Mouse (Mus musculus) embryonic facial prominence, embryonic 13.5 days (tissue): Measurements from ENCODE around the gene Gm7879. TPM values are rescaled to one million over a fixed set of nuclear protein-coding genes. Genes with fewer than 3 reads are reported as not detected.
A peak's percentile ranks its signal among the peaks of the same experiment; 100 is the strongest.

ENCODE experiments used
- ATAC-seq: fragments of 200-750 bp; cut with Nextera tagmentation; 2 replicates; pipeline ENCODE4 v1.8.0; 2017; ENCODE audit warnings: low read depth; ENCODE audit not compliant: insufficient number of reproducible peaks, insufficient read depth, low FRiP score, low TSS enrichment
- H3K27ac ChIP-seq: fragments of 300-500 bp; sonication (generic); 2 replicates; pipeline ENCODE4 v1.5.1; 2015; ENCODE audit warnings: moderate library complexity, mild to moderate bottlenecking, inconsistent platforms
- H3K27me3 ChIP-seq: fragments of 300-500 bp; sonication (generic); 2 replicates; pipeline ENCODE4 v1.6.1; 2015; ENCODE audit warnings: mild to moderate bottlenecking, inconsistent platforms
- H3K36me3 ChIP-seq: fragments of 300-500 bp; sonication (generic); 2 replicates; pipeline ENCODE4 v1.6.1; 2015; ENCODE audit warnings: mild to moderate bottlenecking, inconsistent platforms
- H3K4me1 ChIP-seq: fragments of 300-500 bp; sonication (generic); 2 replicates; pipeline ENCODE4 v1.6.1; 2015; ENCODE audit warnings: inconsistent platforms
- H3K4me2 ChIP-seq: fragments of 300-500 bp; sonication (generic); 2 replicates; pipeline ENCODE4 v1.6.1; 2015; ENCODE audit warnings: moderate library complexity, mild to moderate bottlenecking, inconsistent platforms
- H3K4me3 ChIP-seq: fragments of 300-500 bp; sonication (generic); 2 replicates; pipeline ENCODE4 v1.5.1; 2015; ENCODE audit warnings: mild to moderate bottlenecking, inconsistent platforms
- H3K9ac ChIP-seq: fragments of 300-500 bp; sonication (generic); 2 replicates; pipeline ENCODE4 v1.6.1; 2015; ENCODE audit warnings: mild to moderate bottlenecking, inconsistent platforms
- H3K9me3 ChIP-seq: fragments of 300-500 bp; sonication (generic); 2 replicates; pipeline ENCODE4 v1.6.1; 2016; ENCODE audit warnings: inconsistent platforms
- WGBS: fragments of 180-500 bp; shearing (Covaris S2); methylation state at CpG from one replicate; pipeline ENCODE4 v1.1.7; 2015; ENCODE audit warnings: mixed read lengths; 5-methylcytosine and 5-hydroxymethylcytosine counted together
- polyA plus RNA-seq: library from polyadenylated mRNA; unstranded; fragments of >200 nt; fragmentation: Nextera tagmentation; extraction: Ambion mirVana; gene quantifications from 2 replicates; pipeline ENCODE4 v1.2.1, GENCODE M21; 2015

Gene Gm7879
- polyA plus RNA-seq, 1 experiment from 2014 or later: not detected

DNA sequence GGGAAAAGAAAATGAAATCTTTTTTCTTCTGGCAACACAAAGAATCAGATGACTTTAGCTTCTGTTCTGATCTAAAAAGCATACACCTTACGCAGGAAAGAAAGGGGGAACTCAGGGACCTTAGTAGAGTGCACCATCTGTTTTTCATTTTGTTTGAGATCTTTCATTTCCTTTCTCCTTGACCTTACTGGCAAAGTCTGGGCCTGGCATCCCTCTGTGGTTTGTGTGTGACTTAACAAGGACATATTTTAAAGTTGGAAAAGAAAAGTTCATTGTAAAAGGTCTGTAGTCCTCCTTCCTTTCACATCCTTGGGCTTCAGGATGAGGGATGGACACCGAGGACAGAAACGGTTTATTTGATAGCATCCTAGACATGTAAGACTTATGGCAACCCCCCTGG lies 17.0 kb upstream of the Gm7879 start:
- Histone ChIP-seq H3K9ac (no peak overlapping the region), H3K4me1 (peaks cover 12% of the 10 kb centered on the region; the same call in 1 of the 2 replicates), H3K9me3 (no peaks in the 10 kb centered on the region), H3K4me3 (no peak overlapping the region), H3K36me3 (no peaks in the 10 kb centered on the region), H3K27me3 (no peaks in the 10 kb centered on the region; the same call in 1 of the 2 replicates), H3K27ac (peak overlapping the region; percentile 62), H3K4me2 (no peak overlapping the region)
- ATAC-seq: 0 out of 2 replicates have a peak, but pooled peaks have one; percentile 32
- WGBS: 20% methylated on average over 3 of the region's 3 CpGs

DNA sequence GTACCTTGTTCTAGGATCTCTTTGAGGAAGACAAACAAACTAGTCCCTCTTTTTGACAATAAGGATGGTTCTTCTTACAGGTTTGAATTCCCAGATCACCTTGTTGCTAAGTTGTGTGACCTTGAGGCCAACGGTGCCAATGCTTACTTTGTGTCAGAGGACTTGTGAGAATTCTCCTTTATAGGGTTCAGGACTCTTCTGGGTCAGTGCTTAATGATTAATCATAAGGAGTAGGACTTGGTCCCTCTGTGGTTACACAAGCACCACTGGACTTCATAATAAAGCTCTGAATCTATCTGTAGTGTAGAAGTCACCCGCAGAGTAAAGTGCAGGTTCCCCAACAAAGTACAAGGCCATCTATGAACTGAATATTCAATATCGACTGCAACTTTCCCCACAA lies 8.3 kb upstream of the Gm7879 start:
- H3K27ac ChIP-seq: no peak overlapping the region
- no peaks in the 10 kb centered on the region for H3K4me1 ChIP-seq
- no peak for ATAC-seq
- H3K9ac ChIP-seq: no peak overlapping the region
- H3K4me2 ChIP-seq: no peak overlapping the region
- 92% methylated on average over 3 of the region's 3 CpGs for WGBS
- no peaks in the 10 kb centered on the region for H3K9me3 ChIP-seq
- H3K36me3 ChIP-seq: no peaks in the 10 kb centered on the region
- H3K27me3 ChIP-seq: no peaks in the 10 kb centered on the region
- no peak overlapping the region for H3K4me3 ChIP-seq

DNA sequence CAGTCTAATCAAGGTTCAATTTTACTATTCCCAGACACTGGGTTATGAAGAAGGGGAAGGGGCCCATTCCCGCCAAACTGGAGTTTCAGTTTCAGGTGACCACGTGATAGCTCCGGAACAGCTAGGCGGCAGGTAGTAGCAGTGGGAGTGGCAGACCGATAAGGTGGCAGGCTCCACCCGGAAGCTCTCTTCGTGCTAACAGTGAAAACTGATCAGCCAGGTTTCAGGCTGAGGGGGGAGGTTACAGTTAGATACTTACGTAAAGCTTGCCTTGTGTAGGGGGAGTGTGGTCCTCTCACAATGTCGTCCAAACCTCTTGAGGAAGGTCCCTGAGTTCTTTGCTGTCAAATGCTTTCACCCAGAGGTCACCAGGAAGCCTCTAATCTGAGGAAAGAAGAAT lies 3.7 kb upstream of the Gm7879 start:
- H3K27ac ChIP-seq: no peak overlapping the region
- no peaks in the 10 kb centered on the region for H3K4me1 ChIP-seq
- no peak for ATAC-seq
- WGBS: 55% methylated on average over 9 of the region's 9 CpGs
- no peaks in the 10 kb centered on the region for H3K27me3 ChIP-seq
- no peak overlapping the region for H3K9ac ChIP-seq
- H3K36me3 ChIP-seq: no peaks in the 10 kb centered on the region
- no peak overlapping the region for H3K4me3 ChIP-seq
- H3K4me2 ChIP-seq: no peak overlapping the region
- H3K9me3 ChIP-seq: no peaks in the 10 kb centered on the region

DNA sequence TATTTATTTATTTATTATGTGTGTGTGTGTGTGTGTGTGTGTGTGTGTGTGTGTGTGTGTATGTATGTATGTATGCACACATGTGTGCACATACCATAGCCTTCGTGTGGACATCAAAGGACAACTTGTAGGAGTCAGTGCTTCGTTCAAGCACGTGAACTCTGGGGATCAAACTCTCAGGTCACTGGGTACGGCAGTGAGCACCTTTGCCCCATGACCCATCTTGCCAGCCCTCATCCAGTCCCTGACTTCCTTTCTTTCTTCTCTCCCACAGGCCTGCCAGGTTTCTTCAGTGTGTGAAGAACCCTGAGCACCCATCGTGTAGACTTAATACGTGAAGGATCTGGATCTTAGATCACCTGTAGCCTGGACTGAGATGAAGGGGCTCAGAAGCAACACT lies 2.9 kb upstream of the Gm7879 start:
- 89% methylated on average over 6 of the region's 6 CpGs for WGBS
- no peak for ATAC-seq
- Histone ChIP-seq H3K36me3 (no peaks in the 10 kb centered on the region), H3K27me3 (no peaks in the 10 kb centered on the region), H3K4me2 (no peak overlapping the region), H3K4me3 (no peak overlapping the region), H3K9me3 (no peaks in the 10 kb centered on the region), H3K4me1 (no peaks in the 10 kb centered on the region), H3K9ac (no peak overlapping the region), H3K27ac (no peak overlapping the region)

DNA sequence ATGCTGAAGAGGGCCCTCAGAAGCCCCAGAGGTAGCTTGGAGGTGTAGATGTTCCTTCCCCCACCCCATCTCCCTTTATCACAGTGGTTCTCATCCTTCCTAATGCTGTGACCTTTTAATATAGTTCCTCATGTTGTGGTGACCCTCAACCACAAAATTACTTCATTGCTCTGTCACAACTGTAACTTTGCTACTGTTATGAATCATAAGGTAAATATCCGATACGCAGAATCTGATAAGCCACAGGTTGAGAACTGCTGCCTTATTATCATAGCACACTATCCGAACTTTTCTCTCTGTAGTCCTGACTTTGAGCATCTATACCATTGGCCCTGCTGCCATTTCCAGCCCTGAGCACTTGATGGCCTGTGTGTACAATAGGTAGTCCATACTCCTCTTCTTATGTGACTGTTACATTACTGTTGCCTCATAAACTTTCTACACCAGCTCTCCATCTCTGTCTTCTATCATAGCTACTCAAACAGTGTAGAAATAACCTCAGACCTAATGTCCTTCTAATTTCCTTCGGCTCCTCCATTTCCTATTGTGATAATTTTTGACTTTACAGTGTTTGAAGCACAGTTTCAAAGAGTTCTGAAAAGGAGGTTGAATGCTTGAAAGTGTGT lies 2.4 kb downstream of the Gm7879 start:
- no peak for ATAC-seq
- Histone ChIP-seq H3K9ac (no peak overlapping the region), H3K27me3 (no peaks in the 10 kb centered on the region), H3K9me3 (no peaks in the 10 kb centered on the region), H3K4me3 (no peak overlapping the region), H3K36me3 (no peaks in the 10 kb centered on the region), H3K27ac (no peak overlapping the region), H3K4me1 (no peaks in the 10 kb centered on the region), H3K4me2 (no peak overlapping the region)
- 94% methylated on average over 4 of the region's 4 CpGs for WGBS

DNA sequence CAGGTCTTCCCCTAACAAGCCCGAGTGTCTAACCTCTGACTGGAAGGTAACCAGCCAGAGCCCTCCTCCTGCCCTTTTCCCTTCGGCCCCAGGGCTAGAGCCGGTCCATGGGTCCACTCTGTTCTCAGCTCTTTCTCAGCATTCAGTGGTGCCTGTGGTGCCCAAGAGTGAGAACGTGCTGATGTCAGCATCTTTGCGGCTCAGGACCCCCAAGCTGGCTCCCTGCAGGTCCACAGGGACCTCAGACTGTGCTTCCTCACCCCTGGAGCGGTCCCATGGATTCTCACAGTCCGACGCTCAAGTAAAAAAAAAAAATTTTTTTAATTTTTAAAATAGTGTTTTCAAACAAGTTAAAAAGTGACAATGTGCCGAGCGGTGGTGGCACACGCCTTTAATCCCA lies 8.9 kb downstream of the Gm7879 start:
- Histone ChIP-seq H3K27me3 (no peaks in the 10 kb centered on the region), H3K4me3 (no peak overlapping the region), H3K36me3 (no peaks in the 10 kb centered on the region), H3K4me1 (no peaks in the 10 kb centered on the region), H3K27ac (no peak overlapping the region), H3K9me3 (no peaks in the 10 kb centered on the region), H3K4me2 (no peak overlapping the region), H3K9ac (no peak overlapping the region)
- 85% methylated on average over 11 of the region's 11 CpGs for WGBS
- ATAC-seq: no peak

DNA sequence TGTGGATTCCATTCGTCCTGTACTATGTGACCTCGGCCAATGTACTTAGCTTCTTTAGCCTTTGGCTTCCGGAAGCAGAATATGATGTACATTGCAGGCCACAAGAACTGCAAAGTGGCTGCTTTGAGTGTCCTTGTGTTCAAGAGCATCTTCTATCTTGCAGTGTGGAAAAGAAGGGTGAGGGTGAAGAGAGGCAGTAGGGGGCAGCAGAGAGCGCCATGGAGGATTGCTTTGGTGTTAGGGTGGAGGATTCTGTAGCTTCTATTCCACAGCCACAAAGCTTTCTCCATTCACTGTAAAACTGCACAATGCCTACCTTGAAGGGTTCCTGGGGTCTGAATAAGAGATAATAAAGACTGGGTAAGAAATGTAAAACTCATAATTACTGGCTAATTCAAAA lies 11.0 kb downstream of the Gm7879 start:
- ATAC-seq: no peak
- no peak overlapping the region for H3K4me2 ChIP-seq
- no peak overlapping the region for H3K9ac ChIP-seq
- H3K9me3 ChIP-seq: no peaks in the 10 kb centered on the region
- H3K4me3 ChIP-seq: no peak overlapping the region
- no peaks in the 10 kb centered on the region for H3K36me3 ChIP-seq
- H3K4me1 ChIP-seq: no peaks in the 10 kb centered on the region
- no peak overlapping the region for H3K27ac ChIP-seq
- WGBS: 35% methylated on average over 4 of the region's 4 CpGs
- H3K27me3 ChIP-seq: no peaks in the 10 kb centered on the region

DNA sequence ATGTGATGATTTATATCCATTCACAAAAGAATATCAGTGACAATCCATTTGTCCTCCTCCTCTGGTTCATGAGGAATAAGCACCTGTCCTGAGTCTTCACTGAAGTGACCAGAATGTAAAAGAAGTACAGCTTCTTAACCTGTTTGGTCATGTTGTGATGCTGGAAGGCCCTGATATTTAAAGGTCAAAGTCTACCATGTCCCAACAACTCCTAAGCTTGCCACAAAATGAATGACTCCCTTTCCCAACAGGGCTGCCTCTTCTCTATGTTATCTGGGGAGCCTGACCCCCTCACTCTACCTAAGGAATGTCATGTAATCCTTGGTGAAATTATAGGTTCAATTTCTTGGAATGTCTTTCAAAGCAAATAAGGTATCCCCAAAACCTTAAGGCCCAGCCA lies 14.8 kb downstream of the Gm7879 start:
- no peak for ATAC-seq
- Histone ChIP-seq H3K36me3 (no peaks in the 10 kb centered on the region), H3K9me3 (no peaks in the 10 kb centered on the region), H3K9ac (no peak overlapping the region), H3K4me1 (no peaks in the 10 kb centered on the region), H3K27me3 (no peaks in the 10 kb centered on the region), H3K4me2 (no peak overlapping the region), H3K27ac (no peak overlapping the region), H3K4me3 (no peak overlapping the region)

DNA sequence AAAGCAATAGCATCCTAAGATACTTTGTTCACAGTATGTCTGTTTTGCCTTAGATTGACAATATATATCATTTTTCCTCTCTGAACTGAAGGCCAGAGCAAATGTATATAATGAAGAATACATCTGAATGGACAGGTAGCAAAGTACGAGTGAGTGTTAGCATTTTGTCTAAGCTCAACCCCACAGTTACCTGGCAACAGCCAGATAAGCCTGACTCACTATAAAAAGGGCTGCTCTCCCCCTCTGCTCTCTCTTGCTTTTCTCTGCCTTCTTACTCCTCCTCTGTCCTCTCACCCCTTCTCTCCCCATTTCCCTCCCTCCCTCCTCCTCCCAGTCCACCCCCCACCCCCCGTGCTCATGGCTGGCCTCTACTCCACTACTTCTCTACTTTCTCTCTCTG lies 20.3 kb downstream of the Gm7879 start:
- no peak for ATAC-seq
- WGBS: 41% methylated on average over 2 of the region's 2 CpGs
- Histone ChIP-seq H3K9ac (no peak overlapping the region), H3K36me3 (no peaks in the 10 kb centered on the region), H3K9me3 (no peaks in the 10 kb centered on the region), H3K27me3 (no peaks in the 10 kb centered on the region), H3K4me2 (no peak overlapping the region), H3K4me1 (no peaks in the 10 kb centered on the region), H3K27ac (no peak overlapping the region), H3K4me3 (no peak overlapping the region)

DNA sequence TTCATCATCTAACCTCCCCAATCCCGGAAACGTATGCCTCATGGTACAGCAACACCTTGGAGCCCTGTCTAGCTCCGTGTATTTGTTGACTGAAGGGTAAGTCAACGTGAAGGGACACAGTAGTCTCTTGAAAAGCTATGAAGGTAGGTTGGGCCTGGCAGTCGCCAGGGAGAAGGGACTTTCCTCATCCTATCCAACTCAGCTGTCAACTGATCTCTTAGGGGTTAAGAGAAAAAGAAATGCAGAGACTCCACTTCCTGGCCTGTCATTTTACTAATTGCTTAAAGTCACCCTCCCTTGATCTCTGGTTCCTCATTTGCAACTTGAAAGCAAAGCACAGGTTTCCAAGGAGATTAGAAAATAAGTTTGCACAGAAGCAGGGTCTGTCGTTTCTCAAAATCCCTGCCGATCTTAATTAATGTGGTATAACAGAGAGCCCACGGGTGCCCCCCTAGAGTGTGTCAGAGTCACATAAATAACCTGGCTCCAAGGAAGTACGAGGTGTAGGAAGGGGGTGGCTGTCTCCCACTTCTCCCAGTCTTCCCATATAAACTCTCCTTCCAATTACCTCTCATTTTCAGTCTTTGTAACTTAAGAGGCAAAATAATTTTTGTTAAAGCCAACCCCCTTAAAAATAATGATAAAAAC lies 34.5 kb downstream of the Gm7879 start:
- H3K36me3 ChIP-seq: no peaks in the 10 kb centered on the region
- H3K27me3 ChIP-seq: 0 out of 2 replicates have a peak, but pooled peaks cover 4% of the 10 kb centered on the region
- no peak overlapping the region for H3K9ac ChIP-seq
- no peaks in the 10 kb centered on the region for H3K9me3 ChIP-seq
- H3K4me3 ChIP-seq: peak overlapping the region; percentile 35; the same call in 1 of the 2 replicates
- peaks cover 15% of the 10 kb centered on the region for H3K4me1 ChIP-seq
- H3K4me2 ChIP-seq: peak overlapping the region; percentile 65
- WGBS: 21% methylated on average over 9 of the region's 9 CpGs
- no peak overlapping the region for H3K27ac ChIP-seq
- ATAC-seq: no peak

DNA sequence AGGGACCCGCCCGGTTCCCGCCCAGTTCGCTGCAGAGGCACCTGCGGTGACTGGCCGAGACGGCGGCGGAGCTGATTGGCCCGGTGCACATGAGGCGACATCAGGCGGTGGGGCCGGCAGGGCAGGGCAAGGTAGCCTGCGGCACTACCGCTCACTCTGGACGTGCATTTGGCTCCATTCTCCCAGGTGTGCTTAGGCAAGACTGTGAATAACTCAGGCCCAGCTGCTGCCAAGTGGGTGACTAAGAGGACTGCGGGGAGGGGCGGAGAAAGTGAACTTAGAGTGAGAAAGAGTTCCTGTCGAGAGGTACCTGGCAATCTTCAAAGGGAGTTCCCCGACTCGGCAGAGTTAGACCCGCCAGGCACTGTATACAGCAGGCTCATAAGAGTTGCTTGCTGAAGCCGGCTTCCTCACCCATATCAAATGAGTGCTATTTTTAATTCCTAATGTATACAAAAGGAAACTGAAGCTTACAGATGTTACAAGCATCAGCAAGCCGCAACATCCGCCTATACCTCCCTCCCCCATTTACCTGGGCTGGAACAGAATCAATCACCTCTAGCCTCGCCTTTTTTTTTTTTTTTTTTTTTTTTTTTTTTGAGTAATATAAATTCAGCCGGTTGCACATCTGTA lies 35.3 kb downstream of the Gm7879 start:
- Histone ChIP-seq H3K27me3 (0 out of 2 replicates have a peak, but pooled peaks cover 4% of the 10 kb centered on the region), H3K27ac (peak overlapping the region; percentile 24; the same call in 1 of the 2 replicates), H3K4me3 (peak overlapping the region; percentile 35), H3K4me1 (peaks cover 15% of the 10 kb centered on the region), H3K36me3 (no peaks in the 10 kb centered on the region), H3K9ac (no peak overlapping the region), H3K9me3 (no peaks in the 10 kb centered on the region), H3K4me2 (peak overlapping the region; percentile 65)
- peak; percentile 87 for ATAC-seq
- 1% methylated on average over 27 of the region's 27 CpGs for WGBS

DNA sequence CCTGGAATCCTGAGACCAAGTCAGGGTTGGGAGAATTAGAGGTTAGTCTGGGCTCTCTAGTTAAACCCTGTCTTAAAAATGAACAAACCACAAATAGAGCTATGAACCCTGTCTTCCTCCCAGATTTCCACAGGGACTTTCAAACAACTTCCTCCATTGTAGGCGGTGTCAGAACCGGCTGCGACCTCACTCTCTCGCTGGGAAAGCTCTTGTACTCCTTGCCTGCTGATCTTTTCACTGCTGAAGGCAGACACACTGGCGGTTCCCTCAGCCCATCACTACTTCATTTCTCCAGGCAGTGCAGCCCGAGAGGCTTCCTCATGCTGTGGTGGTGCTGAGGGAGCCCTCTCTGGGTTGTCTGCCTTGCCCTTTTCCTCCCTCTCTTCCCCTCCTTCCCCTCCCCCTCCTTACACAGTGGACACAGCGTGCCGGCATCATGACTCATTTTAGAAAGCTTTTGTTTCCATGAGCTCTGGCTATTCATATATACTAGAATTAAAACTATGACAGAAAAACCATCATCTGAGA lies 35.9 kb downstream of the Gm7879 start:
- Histone ChIP-seq H3K4me2 (peak overlapping the region; percentile 65), H3K9me3 (no peaks in the 10 kb centered on the region), H3K4me3 (peak overlapping the region; percentile 35), H3K9ac (no peak overlapping the region), H3K27ac (peak overlapping the region; percentile 56), H3K36me3 (no peaks in the 10 kb centered on the region), H3K4me1 (peaks cover 15% of the 10 kb centered on the region), H3K27me3 (0 out of 2 replicates have a peak, but pooled peaks cover 4% of the 10 kb centered on the region)
- 6% methylated on average over 8 of the region's 8 CpGs for WGBS
- ATAC-seq: no peak
